Mouse (Mus musculus): ENCODE measurements around the gene Enah. TPM values are rescaled to one million over a fixed set of nuclear protein-coding genes. Genes with fewer than 3 reads are reported as not detected.

The Enah gene
- 35.3 and 37.9 TPM in 2 replicates for polyA plus RNA-seq (2015; fragmentation: Nextera tagmentation; extraction: Ambion mirVana)

- Histone ChIP-seq H3K27me3 (no peaks in the 10 kb centered on the region), H3K4me2 (peak within 1 kb of the TSS; percentile 65), H3K9me3 (no peaks in the 10 kb centered on the region), H3K36me3 (no peaks in the 10 kb centered on the region), H3K9ac (peak within 1 kb of the TSS; percentile 99), H3K27ac (peak within 1 kb of the TSS; percentile 99), H3K4me1 (replicated peaks) (peaks cover 32% of the 10 kb centered on the region), H3K4me3 (peak within 1 kb of the TSS; percentile 87)
- peak; percentile 84 for ATAC-seq (ENCODE audit: low FRiP score)
- 1% methylated on average over 47 of the region's 109 CpGs for WGBS
These were observed at the start of gene Enah for GRCm38 (mm10) chr1:182019926-182020801. Enah (minus strand) TSS chr1:182019990.

- no peak overlapping the region for H3K27ac ChIP-seq
- no peaks in the 10 kb centered on the region for H3K36me3 ChIP-seq
- no peaks in the 10 kb centered on the region for H3K9me3 ChIP-seq
- H3K4me1 ChIP-seq (replicated peaks), result no peaks in the 10 kb centered on the region
- H3K4me3 ChIP-seq, result no peak overlapping the region
- H3K4me2 ChIP-seq, result no peak overlapping the region
- no peaks in the 10 kb centered on the region for H3K27me3 ChIP-seq
- H3K9ac ChIP-seq, result no peak overlapping the region
- no peak for ATAC-seq (ENCODE audit: low FRiP score)
- WGBS, result 85% methylated on average over 7 of the region's 7 CpGs
These were observed 48.3 kb upstream of the Enah start for GRCm38 (mm10) chr1:182068136-182068535.

- ATAC-seq (ENCODE audit: low FRiP score), result no peak
- Histone ChIP-seq H3K4me1 (replicated peaks) (no peaks in the 10 kb centered on the region), H3K4me2 (no peak overlapping the region), H3K36me3 (no peaks in the 10 kb centered on the region), H3K9ac (no peak overlapping the region), H3K4me3 (no peak overlapping the region), H3K27ac (no peak overlapping the region), H3K27me3 (no peaks in the 10 kb centered on the region), H3K9me3 (no peaks in the 10 kb centered on the region)
- 79% methylated on average over 9 of the region's 9 CpGs for WGBS
These were observed 47.0 kb upstream of the Enah start for GRCm38 (mm10) chr1:182066527-182067465.

GRCm38 (mm10) chr1:182063716-182064115 is 43.9 kb upstream of the Enah start:
- Histone ChIP-seq H3K4me3 (no peak overlapping the region), H3K9me3 (no peaks in the 10 kb centered on the region), H3K27me3 (no peaks in the 10 kb centered on the region), H3K9ac (no peak overlapping the region), H3K4me2 (no peak overlapping the region), H3K27ac (no peak overlapping the region), H3K4me1 (replicated peaks) (no peaks in the 10 kb centered on the region), H3K36me3 (no peaks in the 10 kb centered on the region)
- no peak for ATAC-seq (ENCODE audit: low FRiP score)
- 70% methylated on average over 8 of the region's 8 CpGs for WGBS

GRCm38 (mm10) chr1:182062801-182063200 is 43.0 kb upstream of the Enah start:
- Histone ChIP-seq H3K36me3 (no peaks in the 10 kb centered on the region), H3K4me3 (no peak overlapping the region), H3K27ac (no peak overlapping the region), H3K27me3 (no peaks in the 10 kb centered on the region), H3K9ac (no peak overlapping the region), H3K4me1 (replicated peaks) (no peaks in the 10 kb centered on the region), H3K4me2 (no peak overlapping the region), H3K9me3 (no peaks in the 10 kb centered on the region)
- WGBS, result 96% methylated on average over 8 of the region's 8 CpGs
- ATAC-seq (ENCODE audit: low FRiP score), result no peak

- Histone ChIP-seq H3K4me1 (replicated peaks) (no peaks in the 10 kb centered on the region), H3K9ac (no peak overlapping the region), H3K9me3 (no peaks in the 10 kb centered on the region), H3K27ac (no peak overlapping the region), H3K4me3 (no peak overlapping the region), H3K27me3 (no peaks in the 10 kb centered on the region), H3K4me2 (no peak overlapping the region), H3K36me3 (no peaks in the 10 kb centered on the region)
- ATAC-seq (ENCODE audit: low FRiP score), result no peak
- WGBS, result 96% methylated on average over 4 of the region's 4 CpGs
These were observed 41.4 kb upstream of the Enah start for GRCm38 (mm10) chr1:182061203-182061602.

- Histone ChIP-seq H3K4me2 (no peak overlapping the region), H3K4me3 (no peak overlapping the region), H3K27me3 (no peaks in the 10 kb centered on the region), H3K4me1 (replicated peaks) (no peaks in the 10 kb centered on the region), H3K9me3 (no peaks in the 10 kb centered on the region), H3K9ac (no peak overlapping the region), H3K27ac (no peak overlapping the region), H3K36me3 (no peaks in the 10 kb centered on the region)
- no peak for ATAC-seq (ENCODE audit: low FRiP score)
- 86% methylated on average over 5 of the region's 5 CpGs for WGBS
These were observed 40.0 kb upstream of the Enah start for GRCm38 (mm10) chr1:182059806-182060205.

GRCm38 (mm10) chr1:182057998-182058397 is 38.2 kb upstream of the Enah start:
- no peak for ATAC-seq (ENCODE audit: low FRiP score)
- Histone ChIP-seq H3K27ac (no peak overlapping the region), H3K4me2 (no peak overlapping the region), H3K27me3 (no peaks in the 10 kb centered on the region), H3K9ac (no peak overlapping the region), H3K4me3 (no peak overlapping the region), H3K9me3 (no peaks in the 10 kb centered on the region), H3K36me3 (no peaks in the 10 kb centered on the region), H3K4me1 (replicated peaks) (peaks cover 5% of the 10 kb centered on the region)
- 76% methylated on average over 6 of the region's 6 CpGs for WGBS

GRCm38 (mm10) chr1:182055122-182055521 is 35.3 kb upstream of the Enah start:
- ATAC-seq (ENCODE audit: low FRiP score), result no peak
- Histone ChIP-seq H3K4me3 (no peak overlapping the region), H3K9ac (no peak overlapping the region), H3K27ac (peak overlapping the region; percentile 35; the same call in 1 of the 2 replicates), H3K36me3 (no peaks in the 10 kb centered on the region), H3K27me3 (no peaks in the 10 kb centered on the region), H3K4me2 (no peak overlapping the region), H3K4me1 (replicated peaks) (peaks cover 8% of the 10 kb centered on the region), H3K9me3 (no peaks in the 10 kb centered on the region)
- 55% methylated on average over 9 of the region's 9 CpGs for WGBS

- Histone ChIP-seq H3K4me2 (no peak overlapping the region), H3K27me3 (no peaks in the 10 kb centered on the region), H3K27ac (no peak overlapping the region), H3K9ac (no peak overlapping the region), H3K36me3 (no peaks in the 10 kb centered on the region), H3K4me1 (replicated peaks) (peaks cover 8% of the 10 kb centered on the region), H3K4me3 (no peak overlapping the region), H3K9me3 (no peaks in the 10 kb centered on the region)
- no peak for ATAC-seq (ENCODE audit: low FRiP score)
- WGBS, result 91% methylated on average over 6 of the region's 6 CpGs
These were observed 34.9 kb upstream of the Enah start for GRCm38 (mm10) chr1:182054651-182055050.

GRCm38 (mm10) chr1:182052973-182053372 is 33.2 kb upstream of the Enah start:
- Histone ChIP-seq H3K27ac (peak overlapping the region; percentile 62; the same call in 1 of the 2 replicates), H3K9me3 (no peaks in the 10 kb centered on the region), H3K4me1 (replicated peaks) (peaks cover 8% of the 10 kb centered on the region), H3K36me3 (no peaks in the 10 kb centered on the region), H3K9ac (no peak overlapping the region), H3K4me2 (no peak overlapping the region), H3K4me3 (no peak overlapping the region), H3K27me3 (no peaks in the 10 kb centered on the region)
- WGBS, result 26% methylated on average over 10 of the region's 10 CpGs
- 0 out of 2 replicates have a peak, but pooled peaks have one; percentile 39 for ATAC-seq (ENCODE audit: low FRiP score)

GRCm38 (mm10) chr1:182052385-182052784 is 32.6 kb upstream of the Enah start:
- ATAC-seq (ENCODE audit: low FRiP score), result no peak
- H3K9me3 ChIP-seq, result no peaks in the 10 kb centered on the region
- H3K4me2 ChIP-seq, result no peak overlapping the region
- H3K9ac ChIP-seq, result no peak overlapping the region
- 74% methylated on average over 7 of the region's 7 CpGs for WGBS
- peaks cover 8% of the 10 kb centered on the region for H3K4me1 ChIP-seq (replicated peaks)
- no peaks in the 10 kb centered on the region for H3K36me3 ChIP-seq
- H3K27ac ChIP-seq, result no peak overlapping the region
- no peaks in the 10 kb centered on the region for H3K27me3 ChIP-seq
- H3K4me3 ChIP-seq, result no peak overlapping the region
